Mouse (Mus musculus): ENCODE measurements at regions not wholly inside any gene's neighbourhood (a gene's known extent, or its start where the extent isn't known, plus 50 kb on each side); places are given as distances from the start of the nearest gene placed in this dataset.

DNA sequence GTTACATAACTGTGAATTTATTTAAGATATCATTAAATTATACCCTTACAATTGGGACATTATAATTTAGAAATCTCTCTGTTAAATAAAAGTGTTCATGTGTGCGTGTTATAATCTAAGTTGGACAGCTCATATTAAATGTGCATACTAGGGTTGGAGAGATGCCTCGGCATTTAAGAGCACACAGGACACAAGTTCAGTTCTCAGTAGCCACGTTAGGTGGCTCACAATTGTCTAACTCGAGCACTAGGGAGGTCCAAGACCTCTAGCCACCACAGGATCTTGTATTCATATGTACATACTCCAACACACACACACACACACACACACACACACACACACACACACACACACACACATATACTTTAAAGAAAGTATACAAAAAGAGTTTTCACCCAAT is 56.0 kb downstream of the Foxf2 start:
- Histone ChIP-seq H3K4me1 (ENCODE audit: control insufficient read depth, insufficient read depth, low read length) (no peaks in the 10 kb centered on the region), H3K9ac (ENCODE audit: low read depth, low read length, severe bottlenecking) (no peak overlapping the region), H3K27me3 (ENCODE audit: control insufficient read depth, insufficient read depth, low read length) (no peaks in the 10 kb centered on the region), H3K36me3 (ENCODE audit: control insufficient read depth, insufficient read depth, low read length) (no peaks in the 10 kb centered on the region), H3K9me3 (ENCODE audit: control insufficient read depth, low read length) (no peaks in the 10 kb centered on the region), H3K4me2 (replicated peaks; ENCODE audit: low read depth, low read length, severe bottlenecking) (no peak overlapping the region), H3K27ac (replicated peaks; ENCODE audit: low read depth, low read length) (no peak overlapping the region), H3K4me3 (replicated peaks; ENCODE audit: low read length) (no peak overlapping the region)
- ATAC-seq (ENCODE audit: low FRiP score, low read depth), result no peak
- TF ChIP-seq POLR2A (IDR thresholded peaks at IDR 0.05; ENCODE audit: borderline replicate concordance, extremely low read depth, insufficient read depth, insufficient read length), result no peak
- 75% methylated on average over 4 of the region's 4 CpGs for WGBS
- no peak for DNase-seq (ENCODE audit: low spot score)

DNA sequence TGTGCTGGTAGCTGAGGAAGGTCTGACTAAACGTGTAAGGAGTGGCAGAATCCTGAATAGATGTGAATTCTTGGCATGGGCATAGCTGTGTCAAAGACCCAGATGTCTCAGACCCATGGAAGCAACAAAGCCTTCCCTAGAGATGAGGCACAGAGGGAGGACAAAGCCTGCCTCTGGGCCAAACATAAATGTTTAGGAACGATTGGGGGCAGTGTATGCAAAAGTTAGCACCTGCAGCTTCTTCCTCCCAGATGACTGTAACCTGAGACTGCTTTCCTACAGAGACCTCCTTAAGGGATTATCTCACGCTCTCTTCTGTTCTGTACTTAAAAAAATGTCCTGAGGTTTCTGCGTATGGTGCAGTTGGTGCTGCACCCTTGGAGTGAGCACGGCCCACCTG is 57.7 kb downstream of the Foxf2 start:
- no peaks in the 10 kb centered on the region for H3K27me3 ChIP-seq (ENCODE audit: control insufficient read depth, insufficient read depth, low read length)
- DNase-seq (ENCODE audit: low spot score) (no peak), ATAC-seq (ENCODE audit: low FRiP score, low read depth) (no peak)
- TF ChIP-seq POLR2A (IDR thresholded peaks at IDR 0.05; ENCODE audit: borderline replicate concordance, extremely low read depth, insufficient read depth, insufficient read length), result no peak
- H3K9ac ChIP-seq (ENCODE audit: low read depth, low read length, severe bottlenecking), result no peak overlapping the region
- H3K4me2 ChIP-seq (replicated peaks; ENCODE audit: low read depth, low read length, severe bottlenecking), result no peak overlapping the region
- H3K27ac ChIP-seq (replicated peaks; ENCODE audit: low read depth, low read length), result no peak overlapping the region
- WGBS, result 33% methylated on average over 5 of the region's 5 CpGs
- H3K4me3 ChIP-seq (replicated peaks; ENCODE audit: low read length), result no peak overlapping the region
- no peaks in the 10 kb centered on the region for H3K9me3 ChIP-seq (ENCODE audit: control insufficient read depth, low read length)
- H3K36me3 ChIP-seq (ENCODE audit: control insufficient read depth, insufficient read depth, low read length), result no peaks in the 10 kb centered on the region
- no peaks in the 10 kb centered on the region for H3K4me1 ChIP-seq (ENCODE audit: control insufficient read depth, insufficient read depth, low read length)

DNA sequence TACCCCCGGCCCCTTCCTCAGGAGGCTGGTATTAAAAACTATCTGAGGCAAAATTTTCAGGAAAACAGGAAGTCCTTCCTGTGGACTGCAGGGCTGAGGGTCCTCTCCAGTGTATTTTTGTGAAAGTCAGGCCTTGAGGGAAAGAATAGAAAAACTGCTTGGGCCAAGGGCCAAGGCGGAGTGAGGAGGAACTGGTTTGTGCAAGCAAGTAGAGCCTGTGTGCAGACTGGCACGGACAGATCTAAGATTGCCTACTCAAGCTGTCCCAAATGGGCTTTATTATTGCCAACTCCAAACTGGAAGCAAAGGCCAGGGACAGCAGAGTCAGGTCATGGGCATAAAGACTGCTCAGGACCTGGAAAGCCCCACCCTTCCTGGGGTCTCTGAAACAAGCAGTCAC is 62.9 kb downstream of the Foxf2 start:
- H3K9ac ChIP-seq (ENCODE audit: low read depth, low read length, severe bottlenecking), result no peak overlapping the region
- H3K4me1 ChIP-seq (ENCODE audit: control insufficient read depth, insufficient read depth, low read length), result no peaks in the 10 kb centered on the region
- H3K9me3 ChIP-seq (ENCODE audit: control insufficient read depth, low read length), result no peaks in the 10 kb centered on the region
- DNase-seq (ENCODE audit: low spot score) (no peak), ATAC-seq (ENCODE audit: low FRiP score, low read depth) (no peak)
- H3K27me3 ChIP-seq (ENCODE audit: control insufficient read depth, insufficient read depth, low read length), result no peaks in the 10 kb centered on the region
- no peak overlapping the region for H3K4me2 ChIP-seq (replicated peaks; ENCODE audit: low read depth, low read length, severe bottlenecking)
- H3K27ac ChIP-seq (replicated peaks; ENCODE audit: low read depth, low read length), result no peak overlapping the region
- WGBS, result 86% methylated on average over 3 of the region's 3 CpGs
- H3K36me3 ChIP-seq (ENCODE audit: control insufficient read depth, insufficient read depth, low read length), result no peaks in the 10 kb centered on the region
- TF ChIP-seq POLR2A (IDR thresholded peaks at IDR 0.05; ENCODE audit: borderline replicate concordance, extremely low read depth, insufficient read depth, insufficient read length), result no peak
- no peak overlapping the region for H3K4me3 ChIP-seq (replicated peaks; ENCODE audit: low read length)

DNA sequence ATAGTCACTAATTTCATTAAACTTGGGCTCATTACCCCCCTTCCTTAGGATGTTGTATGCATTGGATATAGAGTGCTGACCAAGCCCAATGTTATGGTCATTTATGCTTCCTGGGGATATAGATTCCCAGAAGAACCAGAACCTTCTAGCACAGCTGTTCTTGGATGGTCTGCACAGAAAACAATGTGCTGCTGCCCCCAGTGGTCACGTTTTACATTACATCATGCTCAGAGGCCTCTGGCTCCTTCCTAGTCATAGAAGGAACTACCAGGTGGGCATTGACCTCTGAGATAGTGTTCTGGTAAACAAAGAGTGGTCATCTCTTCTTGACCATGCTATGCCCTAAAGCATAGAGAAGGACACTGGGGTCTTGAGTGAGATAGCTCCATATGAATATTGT is 63.7 kb downstream of the Foxf2 start:
- ATAC-seq (ENCODE audit: low FRiP score, low read depth) (no peak), DNase-seq (ENCODE audit: low spot score) (no peak)
- Histone ChIP-seq H3K9me3 (ENCODE audit: control insufficient read depth, low read length) (no peaks in the 10 kb centered on the region), H3K9ac (ENCODE audit: low read depth, low read length, severe bottlenecking) (no peak overlapping the region), H3K4me1 (ENCODE audit: control insufficient read depth, insufficient read depth, low read length) (no peaks in the 10 kb centered on the region), H3K36me3 (ENCODE audit: control insufficient read depth, insufficient read depth, low read length) (no peaks in the 10 kb centered on the region), H3K4me2 (replicated peaks; ENCODE audit: low read depth, low read length, severe bottlenecking) (no peak overlapping the region), H3K27me3 (ENCODE audit: control insufficient read depth, insufficient read depth, low read length) (no peaks in the 10 kb centered on the region), H3K4me3 (replicated peaks; ENCODE audit: low read length) (no peak overlapping the region), H3K27ac (replicated peaks; ENCODE audit: low read depth, low read length) (no peak overlapping the region)
- 0% methylated on average over 1 of the region's 1 CpGs for WGBS
- no peak for TF ChIP-seq POLR2A (IDR thresholded peaks at IDR 0.05; ENCODE audit: borderline replicate concordance, extremely low read depth, insufficient read depth, insufficient read length)

DNA sequence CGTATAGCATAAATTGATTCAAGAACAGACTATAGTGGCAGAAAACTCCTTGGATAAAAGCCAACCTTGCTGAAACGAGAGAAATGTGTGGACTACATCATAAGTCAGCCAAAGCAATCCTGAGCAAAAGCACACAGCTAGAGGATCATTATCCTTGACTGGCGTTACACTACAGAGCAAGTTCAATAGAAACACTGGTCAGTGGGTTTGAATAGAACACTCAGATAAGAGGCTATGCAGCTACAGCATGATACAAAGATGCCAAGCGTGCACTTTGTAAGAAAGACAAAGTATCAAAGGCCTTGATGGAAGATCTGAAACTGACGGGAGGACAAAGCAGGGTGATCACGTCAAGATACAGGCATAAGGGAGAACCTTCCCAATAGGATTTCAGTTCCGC is 70.1 kb downstream of the Foxf2 start:
- ATAC-seq (ENCODE audit: low FRiP score, low read depth) (no peak), DNase-seq (ENCODE audit: low spot score) (no peak)
- H3K27ac ChIP-seq (replicated peaks; ENCODE audit: low read depth, low read length), result no peak overlapping the region
- 70% methylated on average over 7 of the region's 7 CpGs for WGBS
- no peak for TF ChIP-seq POLR2A (IDR thresholded peaks at IDR 0.05; ENCODE audit: borderline replicate concordance, extremely low read depth, insufficient read depth, insufficient read length)
- H3K36me3 ChIP-seq (ENCODE audit: control insufficient read depth, insufficient read depth, low read length), result no peaks in the 10 kb centered on the region
- H3K27me3 ChIP-seq (ENCODE audit: control insufficient read depth, insufficient read depth, low read length), result no peaks in the 10 kb centered on the region
- peaks cover 8% of the 10 kb centered on the region; the same call in 1 of the 2 replicates for H3K4me1 ChIP-seq (ENCODE audit: control insufficient read depth, insufficient read depth, low read length)
- H3K9ac ChIP-seq (ENCODE audit: low read depth, low read length, severe bottlenecking), result no peak overlapping the region
- no peak overlapping the region for H3K4me2 ChIP-seq (replicated peaks; ENCODE audit: low read depth, low read length, severe bottlenecking)
- no peaks in the 10 kb centered on the region for H3K9me3 ChIP-seq (ENCODE audit: control insufficient read depth, low read length)
- H3K4me3 ChIP-seq (replicated peaks; ENCODE audit: low read length), result no peak overlapping the region

DNA sequence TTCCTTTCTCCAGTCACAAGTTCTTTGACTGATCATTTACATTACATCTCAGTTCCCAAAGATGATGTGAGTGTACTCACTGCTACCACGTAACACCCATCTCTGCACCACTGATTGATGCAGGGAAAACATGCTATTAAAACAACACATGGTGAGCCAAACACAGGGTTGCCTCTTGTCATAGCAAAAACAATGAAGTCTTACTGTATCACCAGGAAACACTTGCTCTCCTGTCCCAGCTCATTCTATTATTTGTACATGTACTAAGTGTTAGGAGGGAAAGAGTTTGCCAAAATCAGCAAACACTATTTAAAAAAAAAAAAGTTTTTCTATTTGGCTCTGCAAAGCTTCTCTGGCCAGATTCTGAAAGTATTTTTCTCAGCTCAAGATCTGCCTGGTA is 78.6 kb downstream of the Foxf2 start:
- 75% methylated on average over 1 of the region's 1 CpGs for WGBS
- H3K4me2 ChIP-seq (replicated peaks; ENCODE audit: low read depth, low read length, severe bottlenecking), result no peak overlapping the region
- no peaks in the 10 kb centered on the region for H3K9me3 ChIP-seq (ENCODE audit: control insufficient read depth, low read length)
- H3K4me1 ChIP-seq (ENCODE audit: control insufficient read depth, insufficient read depth, low read length), result no peaks in the 10 kb centered on the region
- H3K9ac ChIP-seq (ENCODE audit: low read depth, low read length, severe bottlenecking), result no peak overlapping the region
- no peaks in the 10 kb centered on the region for H3K36me3 ChIP-seq (ENCODE audit: control insufficient read depth, insufficient read depth, low read length)
- DNase-seq (ENCODE audit: low spot score), result no peak
- no peak for ATAC-seq (ENCODE audit: low FRiP score, low read depth)
- H3K27ac ChIP-seq (replicated peaks; ENCODE audit: low read depth, low read length), result no peak overlapping the region
- H3K27me3 ChIP-seq (ENCODE audit: control insufficient read depth, insufficient read depth, low read length), result no peaks in the 10 kb centered on the region
- TF ChIP-seq POLR2A (IDR thresholded peaks at IDR 0.05; ENCODE audit: borderline replicate concordance, extremely low read depth, insufficient read depth, insufficient read length), result no peak
- H3K4me3 ChIP-seq (replicated peaks; ENCODE audit: low read length), result no peak overlapping the region

Data from limb, embryonic 14.5 days (tissue).